8 mouse cellular contexts compared by ENCODE assay signal in the genomic region with DNA sequence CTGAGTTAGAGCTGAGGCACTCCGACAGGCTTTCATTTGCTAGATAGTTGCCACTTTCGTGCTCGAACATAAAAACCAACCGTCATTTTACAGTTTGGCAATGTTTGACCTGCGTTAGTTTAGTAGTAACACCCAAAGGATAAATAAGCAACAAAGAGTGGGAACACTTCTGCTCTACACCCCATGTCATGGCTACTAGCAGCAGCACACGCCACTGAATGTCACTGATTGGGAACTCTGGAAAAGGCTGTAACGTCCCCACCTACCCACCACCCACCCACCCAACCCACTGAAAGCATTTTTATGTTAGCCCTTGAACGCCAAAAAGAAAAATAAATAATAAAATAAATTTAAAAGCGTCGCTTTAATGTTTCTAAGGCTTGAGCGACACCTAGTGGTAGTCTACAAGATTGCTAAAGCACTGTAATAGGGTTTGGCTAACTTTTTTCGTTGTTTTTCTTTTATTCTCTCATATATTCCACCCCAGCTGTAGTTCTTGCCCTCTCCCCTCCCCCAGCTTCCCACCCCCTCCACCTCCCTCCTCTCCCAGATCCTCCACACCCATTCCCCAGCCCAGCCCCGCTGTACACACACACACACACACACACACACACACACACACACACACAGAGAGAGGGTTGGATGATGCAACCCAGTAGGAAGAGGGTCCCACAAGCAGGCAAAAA.
DNase-seq lines count a peak whose midpoint lies in the region; ATAC-seq lines count a peak whose summit lies in the region.

No protein-coding gene starts in this region.

- no peak overlapping the region for H3K27ac ChIP-seq in limb, embryonic 11.5 days (replicated peaks; ENCODE audit: low read depth, low read length)
- no peak overlapping the region for H3K27ac ChIP-seq in limb, embryonic 10.5 days
- no peak overlapping the region for H3K27ac ChIP-seq in hindbrain, embryonic 14.5 days
- no peak overlapping the region for H3K27ac ChIP-seq in macrophage

- no peak overlapping the region for H3K4me3 ChIP-seq in limb, embryonic 11.5 days (ENCODE audit: low read depth, low read length)
- H3K4me3 ChIP-seq in limb, embryonic 10.5 days: no peak overlapping the region
- H3K4me3 ChIP-seq in hindbrain, embryonic 14.5 days (replicated peaks; ENCODE audit: low read length): no peak overlapping the region
- H3K4me3 ChIP-seq in macrophage (ENCODE audit: inconsistent target): peak overlapping the region; percentile 4; the same call in 1 of the 2 replicates

- H3K27me3 ChIP-seq in limb, embryonic 11.5 days (ENCODE audit: control insufficient read depth, insufficient read depth, low read length): no peaks in the 10 kb centered on the region
- H3K27me3 ChIP-seq in limb, embryonic 10.5 days (ENCODE audit: low read depth, poor library complexity, severe bottlenecking): peaks cover 11% of the 10 kb centered on the region
- H3K27me3 ChIP-seq in hindbrain, embryonic 14.5 days (ENCODE audit: control insufficient read depth, insufficient read depth, low read length): no peaks in the 10 kb centered on the region; the same call in 1 of the 2 replicates

- no peak overlapping the region for H3K9ac ChIP-seq in limb, embryonic 11.5 days (ENCODE audit: low read length)
- no peak overlapping the region for H3K9ac ChIP-seq in hindbrain, embryonic 14.5 days

- WGBS in limb, embryonic 11.5 days: 27% methylated on average over 13 of the region's 13 CpGs
- 32% methylated on average over 13 of the region's 13 CpGs for WGBS in limb, embryonic 10.5 days
- WGBS in hindbrain, embryonic 14.5 days: 33% methylated on average over 13 of the region's 13 CpGs
- WGBS in macrophage (ENCODE audit: missing documents): 17% methylated on average over 12 of the region's 13 CpGs

- no peaks in the 10 kb centered on the region for H3K36me3 ChIP-seq in limb, embryonic 11.5 days (ENCODE audit: control insufficient read depth, insufficient read depth, low read length)
- no peaks in the 10 kb centered on the region for H3K36me3 ChIP-seq in limb, embryonic 10.5 days
- no peaks in the 10 kb centered on the region for H3K36me3 ChIP-seq in hindbrain, embryonic 14.5 days (replicated peaks; ENCODE audit: control insufficient read depth, insufficient read depth)
- no peaks in the 10 kb centered on the region for H3K36me3 ChIP-seq in macrophage (ENCODE audit: inconsistent target)

- no peaks in the 10 kb centered on the region for H3K4me1 ChIP-seq in limb, embryonic 11.5 days (ENCODE audit: control insufficient read depth, insufficient read depth, low read length)
- peaks cover 8% of the 10 kb centered on the region for H3K4me1 ChIP-seq in limb, embryonic 10.5 days
- H3K4me1 ChIP-seq in hindbrain, embryonic 14.5 days (replicated peaks; ENCODE audit: control insufficient read depth, insufficient read depth, low read length): no peaks in the 10 kb centered on the region; the same call in 1 of the 2 replicates

- no peak for DNase-seq in limb, embryonic 11.5 days (ENCODE audit: low spot score)
- DNase-seq in limb, embryonic 10.5 days (ENCODE audit: low spot score): no peak
- peak; percentile 67 for DNase-seq in embryo, embryonic 10.5 days (ENCODE audit: low spot score)
- DNase-seq in hindbrain, embryonic 14.5 days (ENCODE audit: low spot score): peak; percentile 76
- no peak for DNase-seq in right cerebral cortex, postnatal 14 days
- no peak for DNase-seq in left cerebral cortex, adult 9 months (ENCODE audit: low spot score in 2 of 2)

- H3K4me2 ChIP-seq in limb, embryonic 11.5 days (ENCODE audit: low read depth, severe bottlenecking): no peak overlapping the region; the same call in 1 of the 2 replicates
- H3K4me2 ChIP-seq in hindbrain, embryonic 14.5 days (replicated peaks): peak overlapping the region; percentile 38

- H3K79me2 ChIP-seq in macrophage (ENCODE audit: inconsistent target): no peaks in the 10 kb centered on the region

- peak; percentile 65; the same call in 1 of the 2 replicates for ATAC-seq in limb, embryonic 11.5 days (ENCODE audit: insufficient number of reproducible peaks, low FRiP score, low TSS enrichment, low read depth)
- peak; percentile 47; the same call in 1 of the 2 replicates for ATAC-seq in hindbrain, embryonic 14.5 days (ENCODE audit: low FRiP score)
- ATAC-seq in megakaryocyte progenitor cell, adult 5-6 weeks (replicated peaks; ENCODE audit: poor library complexity): no peak

- H3K9me3 ChIP-seq in limb, embryonic 11.5 days (ENCODE audit: control insufficient read depth, low read length): no peaks in the 10 kb centered on the region
- H3K9me3 ChIP-seq in limb, embryonic 10.5 days (replicated peaks): no peaks in the 10 kb centered on the region
- no peaks in the 10 kb centered on the region for H3K9me3 ChIP-seq in hindbrain, embryonic 14.5 days (ENCODE audit: control insufficient read depth, low read length)

Comparison
In these comparisons a context has a peak if more than half of its experiments do, and no peak if none do; other contexts are left out.
1. DNase-seq: peak in embryo, embryonic 10.5 days (single experiment) and hindbrain, embryonic 14.5 days (single experiment); none in limb, embryonic 11.5 days (single experiment), limb, embryonic 10.5 days (single experiment), right cerebral cortex, postnatal 14 days (single experiment) and left cerebral cortex, adult 9 months (0 of 2).